Mouse (Mus musculus) myocyte (in vitro differentiated cells): ENCODE measurements around the gene Taf15.

Experiments
- CEBPB ChIP-seq: IDR thresholded peaks from 2 replicates; pipeline ENCODE4 v1.6.1; 2011; ENCODE audit warnings: mild to moderate bottlenecking, moderate library complexity; ENCODE audit not compliant: poor library complexity, insufficient read depth, severe bottlenecking
- E2F4 ChIP-seq: IDR thresholded peaks from one replicate; pipeline ENCODE4 v1.6.1; 2011; ENCODE audit warnings: mild to moderate bottlenecking, control low read depth, moderate library complexity; ENCODE audit not compliant: insufficient read depth
- MAX ChIP-seq: IDR thresholded peaks from one replicate; pipeline ENCODE4 v1.6.1; 2011; ENCODE audit warnings: low read depth, mild to moderate bottlenecking, control low read depth
- MYOD1 ChIP-seq, 3 experiments: IDR thresholded peaks; one replicate each; pipeline ENCODE4 v1.6.1; 2011; ENCODE audit warnings: control low read depth in 2 of 3, low read depth in 2 of 3, mild to moderate bottlenecking in 2 of 3, moderate library complexity in 1 of 3; ENCODE audit not compliant: insufficient read length in 2 of 3, control insufficient read depth in 1 of 3
- MYOG ChIP-seq, 3 experiments: IDR thresholded peaks; one replicate each; pipeline ENCODE4 v1.6.1; 2011; ENCODE audit warnings: control low read depth in 2 of 3, low read depth in 2 of 3, mild to moderate bottlenecking in 2 of 3; ENCODE audit not compliant: insufficient read length in 2 of 3, control insufficient read depth in 1 of 3, insufficient read depth in 1 of 3
- POLR2A ChIP-seq: IDR thresholded peaks from one replicate; pipeline ENCODE4 v1.6.1; 2011; ENCODE audit warnings: low read depth, mild to moderate bottlenecking, control low read depth, moderate library complexity; ENCODE audit not compliant: insufficient read length
- POLR2AphosphoS2 ChIP-seq: IDR thresholded peaks from one replicate; pipeline ENCODE4 v1.6.1; 2011; ENCODE audit warnings: low read depth, control low read depth; ENCODE audit not compliant: insufficient read length
- REST ChIP-seq: IDR thresholded peaks from one replicate; pipeline ENCODE4 v1.6.1; 2011; ENCODE audit warnings: mild to moderate bottlenecking, control low read depth, moderate library complexity; ENCODE audit not compliant: insufficient read depth, insufficient read length
- TCF12 ChIP-seq: IDR thresholded peaks from one replicate; pipeline ENCODE4 v1.6.1; 2011; ENCODE audit warnings: mild to moderate bottlenecking, control low read depth; ENCODE audit not compliant: poor library complexity, insufficient read depth, severe bottlenecking
- TCF3 ChIP-seq: IDR thresholded peaks from one replicate; pipeline ENCODE4 v1.6.1; 2011; ENCODE audit warnings: low read depth, control low read depth; ENCODE audit not compliant: insufficient read length
- USF1 ChIP-seq: IDR thresholded peaks from one replicate; pipeline ENCODE4 v1.6.1; 2011; ENCODE audit warnings: low read depth, mild to moderate bottlenecking, control low read depth, moderate library complexity

DNA sequence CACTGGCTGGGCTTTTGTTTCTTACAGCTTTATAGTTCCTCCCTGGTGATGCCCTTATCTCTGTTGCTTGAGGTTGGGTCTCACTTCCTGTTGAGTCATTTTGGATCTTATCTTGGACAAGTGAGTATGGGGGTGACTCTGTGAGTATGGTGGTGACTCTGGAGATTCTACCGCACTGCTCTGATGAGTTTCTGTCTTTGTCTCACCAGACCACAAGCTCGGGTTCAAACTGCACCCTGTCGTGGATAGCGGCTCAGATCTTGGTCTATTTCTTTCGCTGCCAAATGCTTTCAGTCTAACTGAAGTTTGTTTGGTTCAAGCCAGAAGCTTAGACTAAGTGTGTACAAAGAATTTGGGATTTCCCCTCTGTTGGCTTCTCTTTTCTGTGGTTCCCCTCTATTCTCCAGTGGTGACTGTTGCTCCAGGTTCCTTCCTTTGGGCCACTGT is 77.3 kb downstream of the Taf15 start:
- TF ChIP-seq POLR2A (no peak), USF1 (no peak), CEBPB (no peak), E2F4 (no peak), TCF12 (no peak), MAX (no peak), TCF3 (no peak), REST (no peak), MYOD1 (IDR thresholded peaks at IDR 0.05; ENCODE audit: control insufficient read depth in 1 of 3, insufficient read length in 2 of 3, low read depth in 2 of 3) (no peak), POLR2AphosphoS2 (no peak), MYOG (IDR thresholded peaks at IDR 0.05; ENCODE audit: control insufficient read depth in 1 of 3, insufficient read depth in 1 of 3, insufficient read length in 2 of 3, low read depth in 2 of 3) (no peak)
